Mouse (Mus musculus) thymus, adult 2 months (tissue): ENCODE results near the gene Ganc. TPM values are rescaled to one million over a fixed set of nuclear protein-coding genes. Genes with fewer than 3 reads are reported as not detected.

Experiments
- DNase-seq: peaks from one replicate; pipeline ENCODE4 v3.0.0; 2021
- H3K27ac ChIP-seq: fragments of 200-500 bp; 2 replicates; pipeline ENCODE4 v1.5.1; 2012; ENCODE audit warnings: low read length, control low read depth; ENCODE audit not compliant: control insufficient read depth, insufficient read depth
- H3K27me3 ChIP-seq: fragments of 200-500 bp; 2 replicates; pipeline ENCODE4 v1.6.1; 2012; ENCODE audit warnings: mild to moderate bottlenecking, low read length, moderate library complexity, mixed read lengths; ENCODE audit not compliant: control insufficient read depth, insufficient read depth
- H3K36me3 ChIP-seq: fragments of 200-500 bp; 2 replicates; pipeline ENCODE4 v1.6.1; 2012; ENCODE audit warnings: mild to moderate bottlenecking, low read length, moderate library complexity; ENCODE audit not compliant: control insufficient read depth, insufficient read depth
- H3K4me1 ChIP-seq: fragments of 200-500 bp; replicated peaks from 2 replicates; pipeline ENCODE4 v1.6.1; 2012; ENCODE audit warnings: low read length; ENCODE audit not compliant: control insufficient read depth, insufficient read depth
- H3K4me3 ChIP-seq: fragments of 200-500 bp; 2 replicates; pipeline ENCODE4 v1.5.1; 2012; ENCODE audit warnings: mild to moderate bottlenecking, low read length, control low read depth, moderate library complexity; ENCODE audit not compliant: control insufficient read depth, insufficient read depth
- CTCF ChIP-seq: fragments of 200-500 bp; IDR thresholded peaks from 2 replicates; pipeline ENCODE4 v1.5.1; 2012; ENCODE audit warnings: mild to moderate bottlenecking, control low read depth, low read length, moderate library complexity, borderline replicate concordance; ENCODE audit not compliant: control insufficient read depth, poor library complexity, insufficient read depth; ENCODE audit errors: extremely low read depth
- POLR2A ChIP-seq: fragments of 200-500 bp; IDR thresholded peaks from 2 replicates; pipeline ENCODE4 v1.6.1; 2012; ENCODE audit warnings: mild to moderate bottlenecking, low read length, control low read depth, moderate library complexity; ENCODE audit not compliant: control insufficient read depth, poor library complexity, insufficient read depth; ENCODE audit errors: extremely low read depth
- WGBS: fragments of 180-500 bp; shearing (Covaris S2); methylation state at CpG from one replicate; pipeline ENCODE4 v1.1.7; 2018; 5-methylcytosine and 5-hydroxymethylcytosine counted together
- polyA plus RNA-seq: library from polyadenylated mRNA; depleted of rRNA; stranded (reverse); fragments of >200 nt; gene quantifications from 2 replicates; pipeline ENCODE4 v1.2.3, GENCODE M21; 2012

The Ganc gene
- polyA plus RNA-seq, 1 experiment: 17.4 TPM

- Histone ChIP-seq H3K36me3 (peaks cover 72% of the 10 kb centered on the region), H3K27me3 (no peaks in the 10 kb centered on the region), H3K4me1 (no peaks in the 10 kb centered on the region), H3K4me3 (no peak overlapping the region), H3K27ac (no peak overlapping the region)
- WGBS: 89% methylated on average over 3 of the region's 3 CpGs
- no peak for TF ChIP-seq POLR2A
- no peak for DNase-seq
Observed at GRCm38 (mm10) chr2:120389376-120389775, 14.3 kb upstream of the Ganc start.

GRCm38 (mm10) chr2:120390934-120391333, 12.8 kb upstream of the Ganc start:
- DNase-seq: no peak
- Histone ChIP-seq H3K27ac (no peak overlapping the region), H3K4me1 (no peaks in the 10 kb centered on the region), H3K4me3 (no peak overlapping the region), H3K36me3 (peaks cover 74% of the 10 kb centered on the region), H3K27me3 (no peaks in the 10 kb centered on the region)
- 95% methylated on average over 1 of the region's 1 CpGs for WGBS
- TF ChIP-seq POLR2A (no peak), CTCF (no peak)

DNA sequence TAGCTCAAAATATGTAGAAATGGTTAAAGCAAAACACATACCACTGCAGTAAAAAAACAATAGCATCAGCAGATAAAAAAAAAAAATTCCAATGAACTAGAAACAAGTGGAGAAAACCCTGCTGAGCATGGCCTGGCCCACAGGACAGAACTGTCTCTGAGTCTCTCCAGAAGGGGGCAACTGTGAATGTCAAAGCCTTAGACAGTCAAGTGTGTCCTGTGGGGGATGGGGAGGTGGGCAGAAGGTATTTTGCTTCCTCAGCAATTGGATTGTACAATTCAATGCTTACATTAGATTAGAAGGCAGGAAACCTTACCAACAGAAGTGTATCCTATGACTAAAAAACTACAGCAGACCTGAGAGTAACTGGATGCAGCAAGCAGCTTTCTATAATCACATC, 11.3 kb upstream of the Ganc start:
- peak; percentile 14 for DNase-seq
- Histone ChIP-seq H3K4me1 (no peaks in the 10 kb centered on the region), H3K4me3 (no peak overlapping the region), H3K36me3 (peaks cover 80% of the 10 kb centered on the region), H3K27ac (no peak overlapping the region), H3K27me3 (no peaks in the 10 kb centered on the region)
- TF ChIP-seq POLR2A: no peak
- TF ChIP-seq CTCF: no peak

DNA sequence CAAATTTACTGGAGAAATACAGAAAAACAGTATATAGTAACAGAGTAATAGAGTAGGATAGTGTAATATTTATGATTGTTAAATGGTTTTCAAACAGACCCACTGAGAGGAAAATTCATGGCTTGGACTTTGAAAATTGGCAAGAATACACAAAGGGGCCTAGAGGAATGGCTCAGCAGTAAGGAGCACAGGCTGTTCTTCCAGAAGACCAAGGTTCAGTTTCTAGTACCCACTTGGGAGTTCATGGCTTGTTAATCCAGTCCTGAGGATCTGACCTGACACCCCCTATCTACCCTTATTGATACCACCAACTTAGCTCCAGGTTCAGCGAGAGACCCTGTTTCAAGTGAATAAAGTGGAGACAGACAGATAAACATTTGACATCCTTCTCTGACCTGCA, 5.7 kb upstream of the Ganc start:
- DNase-seq: no peak
- H3K27ac ChIP-seq: no peak overlapping the region
- no peak for TF ChIP-seq POLR2A
- no peak for TF ChIP-seq CTCF
- 100% methylated on average over 1 of the region's 1 CpGs for WGBS
- H3K36me3 ChIP-seq: peaks cover 55% of the 10 kb centered on the region
- no peak overlapping the region for H3K4me3 ChIP-seq
- no peaks in the 10 kb centered on the region for H3K27me3 ChIP-seq
- peaks cover 3% of the 10 kb centered on the region for H3K4me1 ChIP-seq

GRCm38 (mm10) chr2:120402813-120403212, 883 bp upstream of the Ganc start:
- H3K4me1 ChIP-seq: peaks cover 3% of the 10 kb centered on the region

GRCm38 (mm10) chr2:120403986-120404822, 508 bp downstream of the Ganc start, which contains the start of gene Tmem87a:
Tmem87a (minus strand) TSS chr2:120404113.
- WGBS: under 1% methylated on average over 34 of the region's 34 CpGs
- H3K4me1 ChIP-seq: peaks cover 3% of the 10 kb centered on the region
- TF ChIP-seq POLR2A: peak; percentile 87; the same call in 1 of the 2 replicates
- no peak for TF ChIP-seq CTCF
- peak; percentile 95 for DNase-seq
- H3K36me3 ChIP-seq: peaks cover 4% of the 10 kb centered on the region; the same call in 1 of the 2 replicates
- H3K27me3 ChIP-seq: no peaks in the 10 kb centered on the region
- H3K4me3 ChIP-seq: peak within 1 kb of the TSS; percentile 78
- peak within 1 kb of the TSS; percentile 93 for H3K27ac ChIP-seq

More at GRCm38 (mm10) chr2:120402813-120403212, 883 bp upstream of the Ganc start:
- Histone ChIP-seq H3K27ac (no peak overlapping the region), H3K4me3 (no peak overlapping the region), H3K36me3 (peaks cover 10% of the 10 kb centered on the region; the same call in 1 of the 2 replicates), H3K27me3 (no peaks in the 10 kb centered on the region)
- TF ChIP-seq POLR2A: no peak
- TF ChIP-seq CTCF: no peak
- no peak for DNase-seq
- 22% methylated on average over 3 of the region's 3 CpGs for WGBS
